Mouse (Mus musculus) liver, embryonic 14.5 days (tissue): ENCODE measurements around the gene Fam32a. TPM values are rescaled to one million over a fixed set of nuclear protein-coding genes. Genes with fewer than 3 reads are reported as not detected.

ENCODE experiments used
- ATAC-seq: fragments of 200-750 bp; cut with Nextera tagmentation; 2 replicates; pipeline ENCODE4 v1.8.0; 2017; ENCODE audit warnings: moderate number of reproducible peaks, mild to moderate bottlenecking, moderate library complexity; ENCODE audit not compliant: insufficient read depth
- DNase-seq, 3 experiments: peaks; one replicate each; pipeline ENCODE4 v3.0.0-alpha.2; 2012 to 2013; ENCODE audit warnings: low read depth in 3 of 3, low spot score in 3 of 3
- H3K27ac ChIP-seq: fragments of 300-500 bp; sonication (generic); 2 replicates; pipeline ENCODE4 v1.5.1; 2014; ENCODE audit warnings: moderate library complexity, mild to moderate bottlenecking, control low read depth, inconsistent platforms
- H3K27me3 ChIP-seq: fragments of 300-500 bp; sonication (generic); 2 replicates; pipeline ENCODE4 v1.6.1; 2014; ENCODE audit warnings: mild to moderate bottlenecking, low read length, moderate library complexity; ENCODE audit not compliant: control insufficient read depth, insufficient read depth
- H3K36me3 ChIP-seq: fragments of 300-500 bp; sonication (generic); replicated peaks from 2 replicates; pipeline ENCODE4 v1.6.1; 2014; ENCODE audit warnings: low read depth; ENCODE audit not compliant: control insufficient read depth, insufficient read depth
- H3K4me1 ChIP-seq, 2 experiments: fragments of 200-500 bp in 1 of 2; fragments of 300-500 bp in 1 of 2; sonication (generic) in 1 of 2; replicated peaks; 2 replicates each; pipeline ENCODE4 v1.6.1; 2012 to 2014; ENCODE audit warnings: antibody characterized with exemption in 1 of 2, inconsistent platforms in 1 of 2, low read length in 1 of 2; ENCODE audit not compliant: control insufficient read depth in 2 of 2, insufficient read depth in 2 of 2
- H3K4me2 ChIP-seq: fragments of 300-500 bp; sonication (generic); 2 replicates; pipeline ENCODE4 v1.6.1; 2014; ENCODE audit warnings: low read depth, mild to moderate bottlenecking, control low read depth, moderate library complexity
- H3K4me3 ChIP-seq, 2 experiments: fragments of 200-500 bp in 1 of 2; fragments of 300-500 bp in 1 of 2; sonication (generic) in 1 of 2; 2 replicates each; pipeline ENCODE4 v1.5.1; 2012 to 2014; ENCODE audit warnings: low read depth in 2 of 2, low read length in 2 of 2, mild to moderate bottlenecking in 2 of 2, control low read depth in 1 of 2, inconsistent platforms in 1 of 2, moderate library complexity in 1 of 2; ENCODE audit not compliant: insufficient read depth in 1 of 2
- H3K9ac ChIP-seq: fragments of 300-500 bp; sonication (generic); replicated peaks from 2 replicates; pipeline ENCODE4 v1.6.1; 2014; ENCODE audit warnings: mild to moderate bottlenecking, control low read depth, moderate library complexity
- H3K9me3 ChIP-seq: fragments of 300-500 bp; sonication (generic); 2 replicates; pipeline ENCODE4 v1.6.1; 2016; ENCODE audit warnings: low read length, mixed read lengths; ENCODE audit not compliant: control insufficient read depth
- CTCF ChIP-seq: IDR thresholded peaks from 2 replicates; pipeline ENCODE4 v1.5.1; 2016; ENCODE audit warnings: antibody characterized with exemption, low read depth, control low read depth
- EP300 ChIP-seq: IDR thresholded peaks from 2 replicates; pipeline ENCODE4 v1.6.1; 2016; ENCODE audit warnings: antibody characterized with exemption, low read depth
- WGBS: fragments of 180-500 bp; shearing (Covaris S2); extraction: QIAGEN DNeasy Blood & Tissue Kit; methylation state at CpG from one replicate; pipeline ENCODE4 v1.1.7; 2014; ENCODE audit not compliant: insufficient replicate concordance; 5-methylcytosine and 5-hydroxymethylcytosine counted together
- polyA plus RNA-seq, 2 experiments: library from polyadenylated mRNA; depleted of rRNA in 1 of 2; stranded (reverse) in 1 of 2; unstranded in 1 of 2; fragments of >200 nt; fragmentation: Nextera tagmentation in 1 of 2; extraction: Ambion mirVana in 1 of 2; gene quantifications; 2 replicates each; pipeline versions ENCODE4 v1.2.1 to v1.2.3; 2012 to 2014

Fam32a gene
- polyA plus RNA-seq, 2 experiments: 28.2 to 34.3 TPM

- no peak for ATAC-seq
- H3K36me3 ChIP-seq: no peaks in the 10 kb centered on the region
- no peak for TF ChIP-seq EP300
- TF ChIP-seq CTCF: no peak
These were observed 47.1 kb downstream of the Fam32a start for GRCm38 (mm10) chr8:72266671-72267070.

GRCm38 (mm10) chr8:72267106-72267505, 47.6 kb downstream of the Fam32a start:
- WGBS: 90% methylated on average over 8 of the region's 8 CpGs
- Histone ChIP-seq H3K27ac (no peak overlapping the region), H3K4me3 (no peak overlapping the region), H3K4me1 (peaks cover 0 to 21% of the 10 kb centered on the region in 2 experiments; a peak in 2 of 4 replicates), H3K9ac (no peak overlapping the region), H3K9me3 (no peaks in the 10 kb centered on the region), H3K36me3 (no peaks in the 10 kb centered on the region), H3K4me2 (no peak overlapping the region), H3K27me3 (no peaks in the 10 kb centered on the region)
- TF ChIP-seq CTCF (no peak), EP300 (no peak)
- DNase-seq: no peak
- no peak for ATAC-seq

More at GRCm38 (mm10) chr8:72266671-72267070, 47.1 kb downstream of the Fam32a start:
- no peak for DNase-seq
- Histone ChIP-seq H3K9me3 (no peaks in the 10 kb centered on the region), H3K4me3 (no peak overlapping the region), H3K9ac (no peak overlapping the region), H3K27ac (no peak overlapping the region), H3K27me3 (no peaks in the 10 kb centered on the region), H3K4me1 (peaks cover 0 to 19% of the 10 kb centered on the region in 2 experiments; a peak in 2 of 4 replicates), H3K4me2 (no peak overlapping the region)

GRCm38 (mm10) chr8:72268356-72268755, 48.8 kb downstream of the Fam32a start:
- ATAC-seq (peak; percentile 86), DNase-seq (peak; percentile 50 to 61 (median 52))
- 9% methylated on average over 15 of the region's 15 CpGs for WGBS
- H3K9ac ChIP-seq: no peak overlapping the region
- H3K27me3 ChIP-seq: no peaks in the 10 kb centered on the region
- no peak overlapping the region for H3K27ac ChIP-seq
- no peak overlapping the region for H3K4me3 ChIP-seq
- no peaks in the 10 kb centered on the region for H3K36me3 ChIP-seq
- TF ChIP-seq CTCF (no peak), EP300 (peak; percentile 75)
- H3K4me2 ChIP-seq: peak overlapping the region; percentile 14
- no peaks in the 10 kb centered on the region for H3K9me3 ChIP-seq
- H3K4me1 ChIP-seq: peaks cover 0 to 21% of the 10 kb centered on the region in 2 experiments; a peak in 2 of 4 replicates

GRCm38 (mm10) chr8:72270606-72271005, 51.1 kb downstream of the Fam32a start:
- DNase-seq (no peak), ATAC-seq (no peak)
- Histone ChIP-seq H3K4me3 (no peak overlapping the region), H3K9me3 (no peaks in the 10 kb centered on the region), H3K36me3 (no peaks in the 10 kb centered on the region), H3K9ac (no peak overlapping the region), H3K4me1 (peaks cover 0 to 21% of the 10 kb centered on the region in 2 experiments; a peak in 2 of 4 replicates), H3K4me2 (no peak overlapping the region), H3K27ac (no peak overlapping the region), H3K27me3 (no peaks in the 10 kb centered on the region)
- WGBS: 69% methylated on average over 12 of the region's 12 CpGs
- no peak for TF ChIP-seq CTCF

GRCm38 (mm10) chr8:72271051-72271660, 51.6 kb downstream of the Fam32a start:
- no peaks in the 10 kb centered on the region for H3K36me3 ChIP-seq
- H3K4me1 ChIP-seq: peaks cover 0 to 21% of the 10 kb centered on the region in 2 experiments; a peak in 2 of 4 replicates
- no peak overlapping the region for H3K4me2 ChIP-seq
- no peak for DNase-seq
- no peak overlapping the region for H3K9ac ChIP-seq
- no peak overlapping the region for H3K4me3 ChIP-seq
- 34% methylated on average over 11 of the region's 11 CpGs for WGBS
- no peak overlapping the region for H3K27ac ChIP-seq
- no peak for ATAC-seq
- TF ChIP-seq CTCF (no peak), EP300 (no peak)
- no peaks in the 10 kb centered on the region for H3K9me3 ChIP-seq
- H3K27me3 ChIP-seq: no peaks in the 10 kb centered on the region
